Mouse (Mus musculus) adrenal gland, postnatal 4 days (tissue): ENCODE data around the gene Gm21973. TPM values are rescaled to one million over a fixed set of nuclear protein-coding genes. Genes with fewer than 3 reads are reported as not detected.

ENCODE experiments used
- DNase-seq, 2 experiments: peaks; one replicate each; pipeline ENCODE4 v3.0.0; 2021 to 2022; ENCODE audit warnings: low spot score in 2 of 2, mixed read lengths in 2 of 2
- total RNA-seq, 2 experiments: library from RNA; stranded (reverse); gene quantifications; 2 replicates each; pipeline ENCODE4 v1.2.3; 2021

Gene Gm21973
- total RNA-seq, 2 experiments from 2014 or later: not detected

GRCm38 (mm10) chr15:10399795-10400194, 74.6 kb downstream of the Gm21973 start:
- DNase-seq: no peak

GRCm38 (mm10) chr15:10400415-10400814, 75.2 kb downstream of the Gm21973 start:
- no peak for DNase-seq

GRCm38 (mm10) chr15:10409842-10410241, 84.7 kb downstream of the Gm21973 start:
- no peak for DNase-seq

- no peak for DNase-seq
These were observed 85.7 kb downstream of the Gm21973 start for GRCm38 (mm10) chr15:10410881-10411280.

GRCm38 (mm10) chr15:10413656-10414055, 88.5 kb downstream of the Gm21973 start:
- DNase-seq: no peak

GRCm38 (mm10) chr15:10421138-10421784, 96.1 kb downstream of the Gm21973 start:
- no peak for DNase-seq

- DNase-seq: no peak
These were observed 96.6 kb downstream of the Gm21973 start for GRCm38 (mm10) chr15:10421785-10422144.

Other genes with a start within 250 kb of the Gm21973 start
- gene Prlr, start 148.1 kb upstream of the Gm21973 start, total RNA-seq: 100 to 1,000 TPM; 143 to 146 TPM
- 10 to 100 TPM in 1 of 2 experiments, 1 to 10 TPM in 1; 8.5 to 10.6 TPM for gene Agxt2, start 33.2 kb downstream of the Gm21973 start, total RNA-seq
- 10 to 100 TPM; 22.3 to 28.3 TPM for gene Dnajc21, start 145.1 kb downstream of the Gm21973 start, total RNA-seq
- gene Brix1, start 160.6 kb downstream of the Gm21973 start, total RNA-seq: 10 to 100 TPM; 58.6 to 60.3 TPM
- gene Rad1, start 160.6 kb downstream of the Gm21973 start, total RNA-seq: 10 to 100 TPM; 16.8 to 17.0 TPM
- gene Ttc23l, start 233.3 kb downstream of the Gm21973 start, total RNA-seq: not detected